8 mouse cellular contexts compared by ENCODE assay signal in the genomic region with DNA sequence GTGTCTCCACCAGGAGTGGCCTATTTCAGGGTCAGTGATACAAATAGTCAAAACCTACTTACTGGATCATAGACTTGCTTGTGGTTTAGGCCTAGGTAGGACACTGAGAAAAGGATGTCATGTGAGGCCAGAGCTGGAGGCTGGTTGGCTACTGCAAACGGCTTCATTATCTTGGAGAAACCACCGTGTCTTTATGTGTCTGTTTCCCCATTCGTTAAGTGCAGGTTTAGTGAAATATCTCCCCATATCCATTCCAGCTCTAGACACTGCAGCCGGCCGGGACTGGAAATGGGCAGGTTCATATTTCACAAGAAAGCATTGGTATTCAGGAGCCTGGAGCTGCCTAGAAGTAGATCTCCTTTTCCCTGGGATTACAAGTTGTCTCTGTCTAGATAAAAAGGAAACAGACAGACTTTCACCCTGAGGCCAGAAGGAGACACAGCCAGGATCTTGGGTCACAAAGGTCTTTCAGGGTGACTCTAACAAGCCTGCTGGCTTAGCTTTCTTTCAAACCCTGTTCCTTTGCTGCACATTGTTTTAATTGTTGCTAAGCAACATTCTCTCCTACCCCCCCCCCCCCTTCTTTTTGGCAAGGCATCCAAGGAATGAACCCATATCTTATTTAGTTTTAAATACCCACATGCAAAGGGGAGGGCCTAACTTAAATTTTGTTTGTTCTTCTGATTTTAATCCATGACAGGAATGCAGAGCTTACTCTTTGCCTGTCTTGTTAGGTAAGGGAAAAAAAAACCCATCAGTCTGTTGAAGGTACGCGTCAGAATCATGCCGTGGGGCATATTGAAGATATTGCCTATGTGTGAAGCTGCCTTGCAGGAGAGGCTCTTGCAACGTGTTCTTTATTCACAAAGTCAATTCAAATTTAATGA. TPM values are rescaled to one million over a fixed set of nuclear protein-coding genes. Genes with fewer than 3 reads are reported as not detected.
DNase-seq lines count a peak whose midpoint lies in the region; ATAC-seq and TF ChIP-seq lines count a peak whose summit lies in the region.

No protein-coding gene starts in this region.

- peak overlapping the region; percentile 81 for H3K27ac ChIP-seq in heart, embryonic 10.5 days
- peak overlapping the region; percentile 85 for H3K27ac ChIP-seq in embryonic facial prominence, embryonic 12.5 days
- H3K27ac ChIP-seq in intestine, postnatal 0 days (ENCODE audit: low read depth, low read length): 0 out of 2 replicates have a peak overlapping the region, but pooled peaks have one; percentile 28
- no peak overlapping the region; the same call in 1 of the 2 replicates for H3K27ac ChIP-seq in midbrain, embryonic 11.5 days (ENCODE audit: low read depth, low read length)

- ATAC-seq in embryonic facial prominence, embryonic 12.5 days (ENCODE audit: insufficient number of reproducible peaks, insufficient read depth, low FRiP score, low TSS enrichment): peak; percentile 86
- ATAC-seq in intestine, postnatal 0 days: no peak
- ATAC-seq in midbrain, embryonic 11.5 days (ENCODE audit: low FRiP score): peak; percentile 49
- ATAC-seq in erythroid progenitor cell, adult 5-6 weeks (replicated peaks; ENCODE audit: low FRiP score, poor library complexity, severe bottlenecking): no peak

- 39% methylated on average over 9 of the region's 9 CpGs for WGBS in heart, embryonic 10.5 days
- 9% methylated on average over 9 of the region's 9 CpGs for WGBS in embryonic facial prominence, embryonic 12.5 days
- WGBS in intestine, postnatal 0 days: 44% methylated on average over 9 of the region's 9 CpGs
- 15% methylated on average over 9 of the region's 9 CpGs for WGBS in midbrain, embryonic 11.5 days

- H3K4me1 ChIP-seq in heart, embryonic 10.5 days: peaks cover 60% of the 10 kb centered on the region
- H3K4me1 ChIP-seq in embryonic facial prominence, embryonic 12.5 days: peaks cover 38% of the 10 kb centered on the region
- no peaks in the 10 kb centered on the region; the same call in 1 of the 2 replicates for H3K4me1 ChIP-seq in intestine, postnatal 0 days (replicated peaks; ENCODE audit: control insufficient read depth, insufficient read depth, low read length)
- H3K4me1 ChIP-seq in midbrain, embryonic 11.5 days (ENCODE audit: control insufficient read depth, insufficient read depth, low read length): peaks cover 13% of the 10 kb centered on the region

- H3K36me3 ChIP-seq in heart, embryonic 10.5 days: peaks cover 10% of the 10 kb centered on the region; the same call in 1 of the 2 replicates
- no peaks in the 10 kb centered on the region for H3K36me3 ChIP-seq in embryonic facial prominence, embryonic 12.5 days
- no peaks in the 10 kb centered on the region for H3K36me3 ChIP-seq in intestine, postnatal 0 days (ENCODE audit: control insufficient read depth, insufficient read depth)
- no peaks in the 10 kb centered on the region for H3K36me3 ChIP-seq in midbrain, embryonic 11.5 days (ENCODE audit: control insufficient read depth, insufficient read depth, low read length)

- no peak for TF ChIP-seq CTCF in intestine, postnatal 0 days (IDR thresholded peaks at IDR 0.05; ENCODE audit: low read depth)

- no peaks in the 10 kb centered on the region for H3K27me3 ChIP-seq in heart, embryonic 10.5 days (ENCODE audit: insufficient read depth, poor library complexity, severe bottlenecking)
- H3K27me3 ChIP-seq in embryonic facial prominence, embryonic 12.5 days: no peaks in the 10 kb centered on the region
- H3K27me3 ChIP-seq in intestine, postnatal 0 days (replicated peaks; ENCODE audit: control insufficient read depth, insufficient read depth, low read length): no peaks in the 10 kb centered on the region
- no peaks in the 10 kb centered on the region for H3K27me3 ChIP-seq in midbrain, embryonic 11.5 days (ENCODE audit: control insufficient read depth, insufficient read depth, low read length)

- no peaks in the 10 kb centered on the region for H3K9me3 ChIP-seq in heart, embryonic 10.5 days
- no peaks in the 10 kb centered on the region for H3K9me3 ChIP-seq in embryonic facial prominence, embryonic 12.5 days
- no peaks in the 10 kb centered on the region for H3K9me3 ChIP-seq in intestine, postnatal 0 days (ENCODE audit: control insufficient read depth)
- no peaks in the 10 kb centered on the region for H3K9me3 ChIP-seq in midbrain, embryonic 11.5 days (ENCODE audit: control insufficient read depth, low read length)

- H3K4me2 ChIP-seq in embryonic facial prominence, embryonic 12.5 days (replicated peaks): no peak overlapping the region
- H3K4me2 ChIP-seq in intestine, postnatal 0 days (replicated peaks; ENCODE audit: low read depth): no peak overlapping the region
- H3K4me2 ChIP-seq in midbrain, embryonic 11.5 days: no peak overlapping the region

- H3K4me3 ChIP-seq in heart, embryonic 10.5 days: no peak overlapping the region
- H3K4me3 ChIP-seq in embryonic facial prominence, embryonic 12.5 days: no peak overlapping the region
- H3K4me3 ChIP-seq in intestine, postnatal 0 days (ENCODE audit: low read depth, low read length): no peak overlapping the region
- H3K4me3 ChIP-seq in midbrain, embryonic 11.5 days (ENCODE audit: low read depth, low read length): no peak overlapping the region

- no peak overlapping the region for H3K9ac ChIP-seq in embryonic facial prominence, embryonic 12.5 days
- no peak overlapping the region for H3K9ac ChIP-seq in intestine, postnatal 0 days (ENCODE audit: low read depth, low read length)
- no peak overlapping the region for H3K9ac ChIP-seq in midbrain, embryonic 11.5 days (ENCODE audit: low read length)

- no peak for DNase-seq in heart, embryonic 10.5 days (ENCODE audit: low spot score)
- DNase-seq in heart, postnatal 36 days: no peak
- DNase-seq in midbrain, embryonic 11.5 days (ENCODE audit: low spot score, missing footprints): peak; percentile 90
- no peak for DNase-seq in left cerebral cortex, postnatal 25 days (ENCODE audit: low spot score in 2 of 2)
- DNase-seq in ovary, postnatal 14 days (ENCODE audit: low spot score): no peak

- intact Hi-C loops in heart, postnatal 36 days (cut with DNase I): no loop called here
- intact Hi-C loops in left cerebral cortex, postnatal 25 days (cut with DNase I): no loop called here

RNA-seq across cellular contexts. Expression of gene Itpr1, which starts 36.4 kb away (rescaled TPM):
- polyA plus RNA-seq in heart, embryonic 10.5 days (2016; fragmentation: Nextera tagmentation; extraction: Ambion mirVana): 14.6 and 19.4 TPM in 2 replicates
- 10 to 100 TPM; 39.1 to 46.2 TPM for total RNA-seq in heart, postnatal 36 days (2021)
- polyA plus RNA-seq in embryonic facial prominence, embryonic 12.5 days (2016; fragmentation: Nextera tagmentation; extraction: Ambion mirVana): 11.9 and 12.5 TPM in 2 replicates
- 6.4 and 6.9 TPM in 2 replicates for polyA plus RNA-seq in intestine, postnatal 0 days (2015; fragmentation: Nextera tagmentation; extraction: Ambion mirVana)
- polyA plus RNA-seq in midbrain, embryonic 11.5 days (2014; fragmentation: Nextera tagmentation; extraction: Ambion mirVana): 5.2 and 5.4 TPM in 2 replicates
- total RNA-seq in left cerebral cortex, postnatal 25 days (2021): 100 to 1,000 TPM; 335 to 379 TPM
- 4.6 and 8.6 TPM in 2 replicates for total RNA-seq in erythroid progenitor cell, adult 5-6 weeks (2015; ENCODE audit: low replicate concordance)
- total RNA-seq in erythroid progenitor cell, adult 5-6 weeks (2017; ENCODE audit: low replicate concordance): 5.3 and 13.0 TPM in 2 replicates

Comparison
In these comparisons a context has a peak if more than half of its experiments do, and no peak if none do; other contexts are left out.
1. ATAC-seq: peak in embryonic facial prominence, embryonic 12.5 days (single experiment) and midbrain, embryonic 11.5 days (single experiment); none in intestine, postnatal 0 days (single experiment) and erythroid progenitor cell, adult 5-6 weeks (single experiment).